Mouse (Mus musculus) olfactory bulb, adult 2 months (tissue): ENCODE measurements around the gene Shisa7. TPM values are rescaled to one million over a fixed set of nuclear protein-coding genes. Genes with fewer than 3 reads are reported as not detected.

Experiments
- H3K27ac ChIP-seq: fragments of 200-500 bp; 2 replicates; pipeline ENCODE4 v1.5.1; 2012; ENCODE audit warnings: low read depth, low read length; ENCODE audit not compliant: insufficient read depth
- H3K4me1 ChIP-seq: fragments of 200-500 bp; 2 replicates; pipeline ENCODE4 v1.6.1; 2012; ENCODE audit warnings: low read length; ENCODE audit not compliant: control insufficient read depth, insufficient read depth
- H3K4me3 ChIP-seq: fragments of 200-500 bp; 2 replicates; pipeline ENCODE4 v1.5.1; 2012; ENCODE audit warnings: mild to moderate bottlenecking, low read depth, low read length, moderate library complexity; ENCODE audit not compliant: insufficient read depth
- CTCF ChIP-seq: fragments of 200-500 bp; IDR thresholded peaks from 2 replicates; pipeline ENCODE4 v1.5.1; 2012; ENCODE audit warnings: low read depth, mild to moderate bottlenecking, low read length, moderate library complexity; ENCODE audit not compliant: insufficient read depth
- POLR2A ChIP-seq: fragments of 200-500 bp; IDR thresholded peaks from 2 replicates; pipeline ENCODE4 v1.6.1; 2012; ENCODE audit warnings: mild to moderate bottlenecking, low read depth, low read length, moderate library complexity; ENCODE audit not compliant: insufficient read depth
- WGBS: fragments of 180-500 bp; shearing (Covaris S2); methylation state at CpG from one replicate; pipeline ENCODE4 v1.1.7; 2018; 5-methylcytosine and 5-hydroxymethylcytosine counted together
- polyA plus RNA-seq: library from polyadenylated mRNA; stranded (reverse); fragments of >200 nt; gene quantifications from 2 replicates; pipeline ENCODE4 v1.2.4, GENCODE M21; 2012; ENCODE audit warnings: low replicate concordance; ENCODE audit not compliant: missing spikeins, insufficient read depth, insufficient read length

The Shisa7 gene
- polyA plus RNA-seq, 1 experiment: not detected

DNA sequence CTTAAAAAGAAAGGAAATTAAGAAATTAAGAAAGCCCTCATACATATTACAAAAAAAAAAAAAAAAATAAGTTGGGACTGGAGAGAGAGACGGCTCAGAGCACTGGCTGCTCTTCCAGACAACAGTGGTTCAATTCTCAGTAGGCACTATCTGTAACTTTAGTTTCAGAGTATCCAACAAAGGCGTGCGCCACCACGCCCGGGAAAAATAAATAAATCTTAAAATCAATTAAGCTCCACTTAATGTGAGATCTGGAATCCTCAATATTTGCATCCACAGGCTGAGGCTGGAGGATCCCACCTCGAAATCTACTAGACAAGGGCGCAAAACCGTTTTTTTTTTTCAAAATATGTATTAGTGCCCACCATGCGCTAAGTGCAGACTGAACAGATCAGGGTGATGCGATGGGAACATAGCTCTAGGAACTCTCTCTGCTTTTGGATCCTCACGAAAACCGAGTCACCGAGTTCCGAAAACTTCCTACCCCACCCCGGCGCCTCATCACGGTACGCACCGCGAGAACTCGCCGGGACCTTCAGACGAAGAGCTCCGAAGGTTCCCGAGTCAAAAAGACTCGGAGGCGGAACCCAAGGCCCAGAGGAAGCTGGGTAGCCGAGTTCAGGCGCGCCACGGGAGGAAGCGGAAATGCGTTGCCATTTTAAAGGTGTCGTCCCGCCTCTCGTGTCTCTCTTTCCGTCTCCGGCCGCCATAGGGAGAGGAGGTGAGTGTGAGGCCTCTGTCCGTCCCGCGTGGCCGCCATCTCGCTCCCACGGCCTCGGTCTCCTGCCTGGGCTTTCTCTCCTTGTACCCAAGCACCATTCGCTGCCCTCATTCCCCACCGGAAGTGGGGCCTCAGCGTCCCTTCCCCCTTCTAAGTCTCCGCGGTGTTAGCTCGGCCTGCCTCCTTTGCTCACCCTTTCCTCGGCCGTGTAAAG is 52.0 kb downstream of the Shisa7 start, which contains the start of gene Rpl28:
Gene Rpl28, plus strand, starts transcription at position 597 of the 935 bp plus-strand sequence.
- H3K4me1 ChIP-seq: peaks cover 16% of the 10 kb centered on the region
- WGBS: under 1% methylated on average over 53 of the region's 54 CpGs
- TF ChIP-seq CTCF: no peak
- peak; percentile 96 for TF ChIP-seq POLR2A
- H3K27ac ChIP-seq: peak within 1 kb of the TSS; percentile 68
- peak within 1 kb of the TSS; percentile 91 for H3K4me3 ChIP-seq

DNA sequence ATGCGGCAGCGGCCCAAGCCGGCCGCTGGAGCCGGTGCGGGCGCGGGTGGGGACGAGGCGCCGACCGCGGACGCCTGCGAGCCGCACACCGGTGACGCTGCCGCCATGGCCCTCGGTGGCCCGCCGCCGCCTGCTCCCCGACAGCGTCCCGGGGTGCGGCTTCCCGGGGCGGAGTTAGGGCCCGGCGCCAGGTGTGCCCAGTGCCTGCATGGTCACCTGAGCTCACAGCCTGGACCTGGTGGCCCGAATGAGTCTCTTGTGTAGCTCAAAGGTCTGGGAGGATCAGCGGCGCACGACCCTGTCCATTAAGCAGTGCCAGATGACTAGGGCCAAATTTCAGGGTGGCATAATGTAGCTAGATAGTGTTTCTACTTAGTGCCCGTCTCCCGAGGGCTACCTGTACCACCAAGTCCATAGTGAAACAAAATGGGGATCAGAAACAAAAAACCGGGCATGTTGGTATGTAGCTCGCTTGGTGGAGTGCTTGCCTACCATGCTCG is 55.0 kb downstream of the Shisa7 start, which contains the start of gene Tmem238:
Gene Tmem238, minus strand, starts transcription at position 221 of the 500 bp plus-strand sequence.
- H3K4me1 ChIP-seq: peaks cover 16% of the 10 kb centered on the region
- WGBS: 10% methylated on average over 40 of the region's 40 CpGs
- no peak within 1 kb of the TSS for H3K27ac ChIP-seq
- no peak for TF ChIP-seq POLR2A
- no peak for TF ChIP-seq CTCF
- peak within 1 kb of the TSS; percentile 53 for H3K4me3 ChIP-seq

DNA sequence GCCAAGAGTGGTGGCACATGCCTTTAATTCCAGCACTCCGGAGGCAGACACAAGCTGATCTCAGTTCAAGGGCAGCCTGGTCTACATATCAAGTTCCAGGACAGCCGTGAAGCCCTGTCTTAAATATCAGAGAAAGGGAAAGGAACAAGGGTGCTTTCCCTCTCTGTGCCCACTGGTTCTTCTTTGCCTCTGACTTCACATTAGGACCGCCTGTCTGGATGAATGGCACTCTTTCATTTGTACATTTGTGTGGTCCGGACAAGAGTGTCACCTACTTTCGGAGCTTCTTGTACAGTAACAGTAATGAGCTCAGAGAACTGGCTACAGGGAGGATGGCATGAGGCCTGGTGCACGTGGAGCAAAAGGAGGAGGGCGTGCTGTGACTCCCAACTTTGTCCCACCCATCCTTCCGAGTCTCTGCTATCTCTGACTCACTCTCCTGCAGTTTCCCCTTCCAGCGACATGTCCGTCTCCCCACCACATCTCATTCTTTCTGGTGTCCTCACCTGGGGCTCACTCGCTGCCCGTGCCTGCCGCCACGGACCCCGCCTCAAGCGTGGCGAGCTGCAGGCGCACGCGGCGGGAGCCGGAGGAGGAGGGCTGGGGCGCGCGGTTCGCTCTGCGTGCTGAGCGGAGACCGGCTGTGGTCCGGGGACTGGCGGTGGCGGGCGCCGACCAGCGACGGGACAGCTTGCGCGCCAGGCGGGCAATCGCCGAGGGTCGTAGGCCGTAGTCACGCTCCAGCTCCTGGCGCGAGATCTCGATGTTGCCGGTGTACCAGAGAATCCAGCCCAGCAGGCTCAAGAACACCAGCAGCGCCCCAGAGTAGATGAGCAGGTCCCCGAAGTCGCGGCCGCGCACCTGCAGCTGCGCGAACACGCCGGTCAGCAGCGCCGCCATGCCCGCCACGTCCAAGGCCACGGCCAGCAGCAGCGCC is 55.7 kb downstream of the Shisa7 start:
- 3% methylated on average over 64 of the region's 64 CpGs for WGBS
- H3K27ac ChIP-seq: no peak overlapping the region
- H3K4me1 ChIP-seq: peaks cover 10% of the 10 kb centered on the region

DNA sequence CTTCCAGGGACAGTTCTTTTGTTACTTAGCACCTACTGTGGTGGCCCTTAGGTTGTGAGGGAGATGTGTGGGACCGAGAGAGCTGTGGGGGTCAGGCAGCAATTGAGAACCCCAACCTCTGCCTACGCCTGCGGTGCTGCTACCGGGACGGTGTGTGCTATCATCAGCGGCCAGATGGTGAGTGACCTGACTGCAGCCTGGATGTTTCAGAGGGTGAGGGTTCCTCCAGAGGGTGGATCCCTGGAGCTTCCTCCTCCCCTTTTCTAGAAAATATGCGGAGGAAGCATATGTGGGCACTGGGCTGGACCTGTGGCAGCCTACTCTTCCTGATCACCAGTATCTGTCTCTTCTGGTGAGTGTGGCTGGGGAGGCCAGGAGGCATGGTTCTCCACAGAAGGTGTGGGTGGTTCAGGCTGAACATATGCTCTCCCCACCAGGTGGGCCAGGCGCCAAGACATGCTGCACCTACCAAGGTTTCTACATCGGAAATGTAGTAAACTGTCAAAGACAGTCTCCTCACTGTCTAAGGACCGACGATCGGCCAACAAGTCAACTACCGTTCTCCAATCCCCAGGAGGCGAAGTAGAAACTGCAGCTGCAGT is 60.7 kb downstream of the Shisa7 start:
- TF ChIP-seq CTCF: no peak
- TF ChIP-seq POLR2A: no peak
- no peak overlapping the region for H3K27ac ChIP-seq
- H3K4me1 ChIP-seq: peaks cover 4% of the 10 kb centered on the region
- WGBS: 91% methylated on average over 14 of the region's 14 CpGs
- no peak overlapping the region for H3K4me3 ChIP-seq

More for the DNA sequence above, 55.7 kb downstream of the Shisa7 start:
- TF ChIP-seq POLR2A (no peak), CTCF (no peak)
- peak overlapping the region; percentile 53 for H3K4me3 ChIP-seq

DNA sequence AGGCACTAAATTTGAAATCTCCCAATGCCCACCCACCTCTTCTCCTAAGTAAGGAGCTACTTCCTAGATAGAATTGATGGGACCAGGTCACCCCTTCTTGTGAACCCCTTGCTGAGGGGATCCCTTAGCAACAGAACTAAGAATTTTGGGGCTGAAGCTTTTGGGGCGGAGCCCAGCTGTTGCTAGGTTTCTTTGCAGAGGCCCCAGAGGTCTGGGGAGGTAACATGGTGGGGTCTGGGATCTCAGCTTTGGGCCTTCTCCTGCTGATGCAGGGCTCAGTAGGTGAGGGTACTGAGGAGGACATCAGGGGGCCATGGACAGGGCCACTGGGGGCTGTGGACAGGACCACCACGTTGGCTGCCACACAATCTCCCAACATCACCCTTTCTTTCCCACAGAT is 61.7 kb downstream of the Shisa7 start, which contains the start of the genes Il11 and Tmem190:
Gene Il11, minus strand, starts transcription at position 101 of the 400 bp plus-strand sequence.
Gene Tmem190, plus strand, starts transcription at position 179 of the 400 bp plus-strand sequence.
- WGBS: 84% methylated on average over 2 of the region's 2 CpGs
- no peaks in the 10 kb centered on the region for H3K4me1 ChIP-seq
- TF ChIP-seq CTCF: no peak
- TF ChIP-seq POLR2A: no peak
- no peak within 1 kb of the TSS for H3K4me3 ChIP-seq
- H3K27ac ChIP-seq: no peak within 1 kb of the TSS

DNA sequence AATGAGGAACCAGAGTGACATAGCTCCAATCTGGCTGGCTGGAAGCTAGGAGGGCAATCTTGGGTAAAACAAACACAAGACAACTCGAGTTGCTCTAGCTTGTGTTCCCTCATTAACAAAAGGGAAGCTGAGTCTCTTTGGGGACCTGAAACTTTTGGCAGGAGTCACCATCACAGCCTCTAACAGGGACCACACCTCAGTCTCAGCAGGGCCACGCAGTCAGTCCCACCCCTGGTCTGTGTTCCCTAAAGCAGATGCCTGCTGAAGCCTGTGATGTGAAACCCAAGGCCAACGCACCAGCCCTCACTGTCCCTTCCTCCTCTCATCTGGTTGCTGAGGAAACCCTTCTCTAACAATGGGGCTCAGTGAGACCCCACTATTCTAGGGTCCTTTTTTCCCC is 62.4 kb downstream of the Shisa7 start:
- Histone ChIP-seq H3K4me1 (no peaks in the 10 kb centered on the region; the same call in 1 of the 2 replicates), H3K27ac (no peak overlapping the region), H3K4me3 (no peak overlapping the region)
- TF ChIP-seq CTCF: no peak
- no peak for TF ChIP-seq POLR2A
- 64% methylated on average over 3 of the region's 3 CpGs for WGBS

DNA sequence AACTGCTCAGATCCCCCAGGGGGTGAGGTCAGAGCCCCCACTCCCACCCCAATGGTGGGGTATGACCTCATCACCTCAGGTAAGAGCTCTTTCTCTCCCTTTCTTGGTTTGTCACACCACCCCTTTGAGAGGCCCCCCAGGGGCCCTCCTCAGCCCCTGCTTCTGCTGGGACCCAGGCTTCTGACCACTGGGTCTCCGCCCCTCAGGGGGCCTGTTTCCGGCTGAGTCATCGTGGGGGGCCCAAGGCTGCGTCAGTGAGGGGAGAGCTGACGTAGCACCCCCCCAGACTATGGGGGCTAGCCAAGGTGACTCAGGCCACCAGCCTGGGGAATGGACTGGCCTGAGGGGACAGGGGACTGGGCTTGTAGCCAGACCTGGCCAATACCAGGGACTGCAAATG is 64.6 kb downstream of the Shisa7 start:
- no peak for TF ChIP-seq POLR2A
- TF ChIP-seq CTCF: no peak
- 38% methylated on average over 5 of the region's 5 CpGs for WGBS

More for the DNA sequence above, 64.6 kb downstream of the Shisa7 start:
- Histone ChIP-seq H3K27ac (no peak overlapping the region), H3K4me3 (no peak overlapping the region), H3K4me1 (no peaks in the 10 kb centered on the region; the same call in 1 of the 2 replicates)
